Mouse (Mus musculus) G1E (cell line): ENCODE measurements around the gene Gpr183. TPM values are rescaled to one million over a fixed set of nuclear protein-coding genes. Genes with fewer than 3 reads are reported as not detected.

Experiments used
- ATAC-seq: 2 replicates; pipeline ENCODE4 v1.8.0; 2016; ENCODE audit warnings: mild to moderate bottlenecking; ENCODE audit not compliant: insufficient number of reproducible peaks, poor library complexity, low FRiP score, severe bottlenecking; ENCODE audit errors: extremely low read depth
- DNase-seq: peaks from one replicate; pipeline ENCODE4 v3.0.0; 2012; ENCODE audit warnings: low spot score
- H3K27me3 ChIP-seq: 2 replicates; pipeline ENCODE4 v1.6.1; 2012; ENCODE audit warnings: mild to moderate bottlenecking, low read length, inconsistent platforms; ENCODE audit not compliant: insufficient read depth
- H3K36me3 ChIP-seq: replicated peaks from 2 replicates; pipeline ENCODE3; 2012; ENCODE audit warnings: mild to moderate bottlenecking, inconsistent platforms
- H3K4me1 ChIP-seq: 2 replicates; pipeline ENCODE4 v1.6.1; 2012; ENCODE audit warnings: low read depth, low read length, inconsistent platforms, mixed read lengths; ENCODE audit not compliant: insufficient read depth
- H3K4me3 ChIP-seq: 2 replicates; pipeline ENCODE4 v1.5.1; 2012; ENCODE audit warnings: low read depth, mild to moderate bottlenecking, inconsistent platforms, low read length, moderate library complexity, mixed read lengths
- H3K9me3 ChIP-seq: replicated peaks from 2 replicates; pipeline ENCODE4 v1.6.1; 2012; ENCODE audit warnings: inconsistent platforms
- CTCF ChIP-seq: IDR thresholded peaks from 2 replicates; pipeline ENCODE4 v1.5.1; 2012; ENCODE audit warnings: low read depth, low read length, inconsistent platforms, mixed read lengths
- GATA1 ChIP-seq: IDR thresholded peaks from 2 replicates; pipeline ENCODE4 v1.6.1; 2012; ENCODE audit warnings: borderline replicate concordance, low read length, inconsistent platforms, mixed read lengths
- GATA2 ChIP-seq: IDR thresholded peaks from 2 replicates; pipeline ENCODE4 v1.6.1; 2012; ENCODE audit warnings: low read depth, low read length, inconsistent platforms, borderline replicate concordance
- POLR2AphosphoS5 ChIP-seq: IDR thresholded peaks from 2 replicates; pipeline ENCODE4 v1.6.1; 2012; ENCODE audit warnings: low read depth, low read length, inconsistent platforms; ENCODE audit not compliant: insufficient replicate concordance
- TAL1 ChIP-seq: conservative IDR thresholded peaks from 2 replicates; pipeline ENCODE4 v1.6.1; 2012; ENCODE audit warnings: low read depth, low read length, inconsistent platforms, mixed read lengths
- polyA plus RNA-seq: library from polyadenylated mRNA; stranded (reverse); fragments of >175 nt; gene quantifications from 2 replicates; pipeline ENCODE4 v1.2.3, GENCODE M21; 2012
- total RNA-seq, 2 experiments: library from RNA; stranded (forward) in 1 of 2; stranded (reverse) in 1 of 2; fragments of 200-1000 nt in 1 of 2; fragments of >200 nt in 1 of 2; fragmentation: Nextera tagmentation in 1 of 2; gene quantifications; 2 replicates each; pipeline ENCODE4 v1.2.3; 2014 to 2017

Gene Gpr183
- total and polyA plus RNA-seq, 3 experiments = 0.08 to 7.1 TPM; not detected in 1

DNA sequence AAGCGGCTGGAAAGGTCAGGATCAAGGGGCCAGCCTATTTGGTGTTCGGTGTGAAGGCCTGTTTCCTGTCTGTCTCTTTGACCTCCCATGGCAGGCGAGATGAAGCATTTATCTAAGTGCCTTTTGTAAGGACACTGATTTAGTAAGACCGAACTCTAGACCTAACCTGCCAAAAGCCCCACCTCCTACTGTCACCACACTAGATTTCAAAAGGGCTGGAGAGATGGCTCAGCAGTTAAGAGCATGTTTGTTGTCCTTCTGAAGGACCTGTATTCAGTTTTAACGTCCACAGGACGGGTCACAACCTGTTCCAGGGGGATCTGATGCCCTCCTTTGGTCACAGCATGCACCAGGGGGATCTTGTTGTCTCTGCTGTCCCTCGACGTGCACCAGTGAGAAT lies 28.1 kb downstream of the Gpr183 start:
- H3K36me3 ChIP-seq = peaks cover 54% of the 10 kb centered on the region
- DNase-seq (no peak), ATAC-seq (no peak)
- no peak for TF ChIP-seq GATA1
- no peak for TF ChIP-seq POLR2AphosphoS5
- TF ChIP-seq TAL1 = no peak
- TF ChIP-seq GATA2 = no peak
- no peak for TF ChIP-seq CTCF
- H3K4me3 ChIP-seq = no peak overlapping the region
- peaks cover 22% of the 10 kb centered on the region for H3K4me1 ChIP-seq
- peaks cover 8% of the 10 kb centered on the region; the same call in 1 of the 2 replicates for H3K9me3 ChIP-seq
- H3K27me3 ChIP-seq = no peaks in the 10 kb centered on the region

DNA sequence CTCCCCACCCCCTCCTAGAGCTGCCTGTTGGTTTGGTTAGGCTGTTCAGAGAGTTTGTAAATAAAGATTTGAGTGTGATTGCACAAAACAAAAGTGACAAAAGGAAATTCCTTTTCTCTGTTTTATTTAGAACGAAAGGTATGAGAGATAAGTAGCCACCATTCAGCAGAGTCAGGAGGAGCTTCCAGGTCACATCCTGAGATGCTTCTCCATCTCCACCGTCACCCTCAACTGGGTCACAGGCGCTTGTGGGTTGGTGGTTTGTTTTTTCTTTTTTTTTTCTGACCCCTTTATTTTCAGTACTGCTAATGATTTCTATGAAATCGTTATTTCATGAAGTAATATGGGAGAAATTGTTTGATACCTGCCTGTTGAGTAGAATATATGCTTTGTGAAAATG lies 28.6 kb downstream of the Gpr183 start:
- no peak overlapping the region for H3K4me3 ChIP-seq
- no peak for DNase-seq
- ATAC-seq = no peak
- H3K36me3 ChIP-seq = peaks cover 58% of the 10 kb centered on the region
- H3K27me3 ChIP-seq = no peaks in the 10 kb centered on the region
- peaks cover 27% of the 10 kb centered on the region for H3K4me1 ChIP-seq
- TF ChIP-seq GATA2 = no peak
- TF ChIP-seq POLR2AphosphoS5 = no peak
- TF ChIP-seq GATA1 = no peak
- no peak for TF ChIP-seq TAL1
- TF ChIP-seq CTCF = no peak
- peaks cover 8% of the 10 kb centered on the region; the same call in 1 of the 2 replicates for H3K9me3 ChIP-seq

DNA sequence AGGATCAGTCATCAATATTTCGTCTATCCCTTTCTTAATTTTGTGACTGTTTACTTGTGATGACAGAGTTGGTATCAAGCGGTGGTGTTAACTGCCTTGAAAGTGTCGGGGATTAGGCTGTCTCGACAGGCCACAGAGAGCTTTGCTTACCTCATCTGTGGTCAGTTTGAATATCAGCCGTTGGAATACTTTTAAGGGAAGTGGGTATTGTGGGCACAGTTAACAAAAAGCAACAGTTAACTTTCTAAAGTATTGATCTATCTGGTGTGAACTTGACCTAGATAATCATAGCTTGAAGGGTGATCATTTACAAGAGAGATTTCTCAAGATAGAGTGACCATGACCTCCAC lies 30.4 kb downstream of the Gpr183 start:
- peaks cover 8% of the 10 kb centered on the region; the same call in 1 of the 2 replicates for H3K9me3 ChIP-seq
- ATAC-seq (no peak), DNase-seq (no peak)
- peaks cover 63% of the 10 kb centered on the region for H3K36me3 ChIP-seq
- H3K4me1 ChIP-seq = peaks cover 40% of the 10 kb centered on the region
- no peaks in the 10 kb centered on the region for H3K27me3 ChIP-seq
- TF ChIP-seq GATA1 (no peak), GATA2 (no peak), CTCF (no peak), POLR2AphosphoS5 (no peak), TAL1 (no peak)
- H3K4me3 ChIP-seq = no peak overlapping the region

DNA sequence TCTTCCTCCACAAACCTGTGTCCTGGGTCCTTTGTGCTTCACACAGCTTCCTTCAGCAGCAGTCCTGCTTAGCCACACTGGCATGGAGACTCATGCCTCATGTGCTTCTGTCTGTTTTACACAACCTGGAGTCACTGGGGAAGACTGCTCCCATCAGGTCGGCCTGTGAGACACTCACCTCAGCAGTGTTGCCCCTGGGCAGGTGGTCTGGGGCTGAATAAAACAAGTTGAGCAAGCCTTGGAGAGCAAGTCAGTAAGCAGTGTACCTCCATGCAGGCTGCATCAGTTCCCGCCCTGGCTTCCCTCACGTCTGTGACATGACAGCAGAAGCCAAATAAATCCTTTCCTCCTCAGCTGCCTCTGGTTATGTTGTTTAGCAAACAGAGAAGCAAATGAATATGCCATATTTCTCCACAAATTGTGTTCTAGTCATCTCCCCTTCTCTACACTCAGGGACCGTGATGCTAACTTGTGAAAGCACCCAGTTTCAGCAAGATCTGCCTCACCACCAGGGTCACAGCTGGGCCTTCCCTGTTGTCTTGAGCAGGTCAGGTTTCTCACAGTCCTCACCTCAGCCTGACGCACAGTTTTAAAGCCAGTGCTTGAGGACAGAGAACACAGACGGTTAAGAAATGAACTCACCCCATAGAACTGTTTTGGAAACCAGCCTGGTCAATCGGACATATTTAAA lies 30.9 kb downstream of the Gpr183 start:
- Histone ChIP-seq H3K36me3 (peaks cover 62% of the 10 kb centered on the region), H3K4me1 (peaks cover 44% of the 10 kb centered on the region), H3K9me3 (peaks cover 8% of the 10 kb centered on the region; the same call in 1 of the 2 replicates), H3K4me3 (no peak overlapping the region), H3K27me3 (no peaks in the 10 kb centered on the region)
- DNase-seq = no peak
- TF ChIP-seq CTCF (no peak), GATA2 (no peak), GATA1 (no peak), TAL1 (no peak), POLR2AphosphoS5 (no peak)
- no peak for ATAC-seq

DNA sequence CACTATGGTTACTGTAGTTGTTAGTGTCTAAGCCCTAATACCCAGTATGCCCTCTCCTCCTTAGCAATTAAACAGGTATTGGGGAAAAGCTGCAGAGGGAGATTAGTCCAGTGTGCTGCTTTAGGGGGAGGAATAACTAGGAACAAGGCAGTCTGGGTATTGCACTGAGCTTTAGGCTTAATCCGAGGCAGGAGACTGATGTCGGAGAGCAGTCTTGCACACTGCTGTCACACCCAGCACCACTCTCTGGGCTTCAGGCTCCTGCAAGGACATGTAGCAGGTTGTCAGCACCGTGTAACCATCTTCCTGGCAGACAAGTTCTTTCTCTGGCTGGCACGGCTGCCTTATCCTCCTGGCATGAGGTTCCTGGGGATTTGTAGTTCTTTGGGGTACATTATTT lies 32.8 kb downstream of the Gpr183 start:
- TF ChIP-seq GATA1 (no peak), GATA2 (no peak), CTCF (no peak), POLR2AphosphoS5 (no peak), TAL1 (no peak)
- peaks cover 49% of the 10 kb centered on the region for H3K4me1 ChIP-seq
- ATAC-seq (no peak), DNase-seq (no peak)
- H3K9me3 ChIP-seq = peaks cover 8% of the 10 kb centered on the region; the same call in 1 of the 2 replicates
- H3K4me3 ChIP-seq = no peak overlapping the region
- H3K27me3 ChIP-seq = no peaks in the 10 kb centered on the region
- H3K36me3 ChIP-seq = peaks cover 56% of the 10 kb centered on the region

DNA sequence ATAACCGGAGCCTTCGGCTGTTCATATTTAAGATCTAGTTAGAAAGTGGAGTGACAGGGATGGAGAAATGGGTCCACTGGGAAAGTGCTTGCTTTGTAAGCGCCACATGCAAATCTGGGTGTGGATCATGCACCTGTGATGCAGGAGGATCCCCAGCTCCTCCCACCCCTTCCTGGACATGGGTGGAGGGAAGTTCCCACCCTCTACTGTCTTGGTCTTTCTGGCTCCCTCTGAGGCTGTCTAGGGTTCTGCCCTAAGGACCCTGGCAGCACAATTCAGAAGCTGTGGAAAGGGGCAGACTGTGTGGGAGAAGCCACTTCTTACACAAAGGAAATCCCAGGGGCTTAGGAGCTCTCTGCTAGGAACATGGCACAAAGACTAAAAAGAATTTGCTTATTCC lies 33.4 kb downstream of the Gpr183 start:
- Histone ChIP-seq H3K4me1 (peaks cover 49% of the 10 kb centered on the region), H3K27me3 (no peaks in the 10 kb centered on the region), H3K36me3 (peaks cover 56% of the 10 kb centered on the region), H3K4me3 (no peak overlapping the region), H3K9me3 (peaks cover 8% of the 10 kb centered on the region; the same call in 1 of the 2 replicates)
- ATAC-seq (no peak), DNase-seq (no peak)
- TF ChIP-seq TAL1 = no peak
- no peak for TF ChIP-seq CTCF
- no peak for TF ChIP-seq GATA1
- TF ChIP-seq GATA2 = no peak
- no peak for TF ChIP-seq POLR2AphosphoS5

DNA sequence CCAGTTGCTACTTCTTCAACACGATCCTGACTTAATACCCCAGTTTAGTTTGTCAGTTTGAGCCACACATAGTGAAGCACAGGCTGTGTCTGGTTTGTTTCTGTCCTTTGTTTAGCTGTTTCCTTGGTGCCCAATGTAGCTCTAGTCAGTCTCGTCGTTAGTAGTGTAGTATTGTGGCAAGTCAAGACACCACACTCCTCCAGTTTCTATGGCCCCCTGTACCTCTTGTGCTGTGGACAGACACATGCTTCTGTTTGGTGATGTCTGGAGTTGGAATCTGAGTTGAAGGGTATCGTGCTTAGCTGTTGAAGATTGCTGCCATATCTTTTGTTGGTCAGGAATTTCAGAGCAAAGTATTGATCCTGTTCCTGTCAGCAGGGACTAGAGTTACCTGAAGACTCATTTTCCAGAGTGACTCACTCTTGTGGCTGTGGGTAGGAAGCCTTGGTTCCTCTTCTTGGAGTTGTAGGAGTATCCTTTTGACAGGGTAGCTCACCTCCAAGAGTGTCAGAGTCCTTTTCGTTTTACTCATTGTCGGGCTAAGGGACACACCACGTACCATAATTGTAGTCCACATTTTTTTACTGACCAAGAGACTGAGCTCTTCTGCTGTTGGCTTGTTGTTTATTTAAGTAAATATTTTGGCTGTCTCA lies 34.1 kb downstream of the Gpr183 start:
- no peaks in the 10 kb centered on the region for H3K27me3 ChIP-seq
- ATAC-seq (no peak), DNase-seq (no peak)
- peaks cover 57% of the 10 kb centered on the region for H3K36me3 ChIP-seq
- H3K9me3 ChIP-seq = peaks cover 8% of the 10 kb centered on the region; the same call in 1 of the 2 replicates
- no peak for TF ChIP-seq TAL1
- no peak for TF ChIP-seq GATA2
- TF ChIP-seq GATA1 = no peak
- H3K4me3 ChIP-seq = no peak overlapping the region
- H3K4me1 ChIP-seq = peaks cover 49% of the 10 kb centered on the region
